Mouse (Mus musculus) kidney, adult 2 months (tissue): ENCODE results near the gene Tbc1d9b.

Experiments
- CTCF ChIP-seq: fragments of 200-500 bp; conservative IDR thresholded peaks from 2 replicates; pipeline ENCODE4 v1.5.1; 2011; ENCODE audit warnings: low read depth, mild to moderate bottlenecking, control low read depth, low read length, moderate library complexity, mixed read lengths; ENCODE audit not compliant: insufficient read depth, insufficient read length
- POLR2A ChIP-seq: fragments of 200-500 bp; IDR thresholded peaks from one replicate; pipeline ENCODE4 v1.6.1; 2011; ENCODE audit warnings: low read depth, low read length, control low read depth

GRCm38 (mm10) chr11:50177111-50177510 is 45.9 kb downstream of the Tbc1d9b start:
- no peak for TF ChIP-seq CTCF
- TF ChIP-seq POLR2A = no peak
